Comparison of ENCODE assay signal across 27 mouse cellular contexts in the genomic region with DNA sequence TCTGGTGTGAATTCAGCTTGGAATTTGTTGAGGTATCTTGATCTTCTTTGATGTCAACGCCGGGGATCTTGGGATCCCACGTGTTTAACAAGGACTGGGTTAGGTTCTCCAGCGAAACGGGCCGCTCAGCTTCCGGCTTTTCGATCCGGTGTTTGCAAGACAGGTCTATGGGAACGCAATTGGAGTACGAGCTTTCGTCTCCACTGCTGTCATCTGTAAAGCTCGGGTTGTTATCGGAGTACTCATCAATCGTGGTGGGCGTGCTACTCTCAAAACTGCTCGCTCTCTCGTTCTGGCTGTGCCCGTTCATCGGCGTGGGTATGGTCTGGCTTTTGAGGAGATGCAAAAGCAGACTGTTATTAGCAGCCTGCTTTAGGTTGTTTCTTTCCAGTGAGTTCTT.
DNase-seq lines count a peak whose midpoint lies in the region; ATAC-seq and TF ChIP-seq lines count a peak whose summit lies in the region.
"Had no signal": no experiment of that assay in that cellular context is flagged by ENCODE, and none has a peak within 500 bp of the region (broad histone marks: within the 10 kb centered on the region; RNA-seq: fewer than 3 reads in every experiment).

No protein-coding gene starts in this region.

- H3K9me3 ChIP-seq in heart, embryonic 11.5 days (replicated peaks; ENCODE audit: control insufficient read depth, low read length) = no peaks in the 10 kb centered on the region
- H3K9me3 ChIP-seq in intestine, embryonic 15.5 days = no peaks in the 10 kb centered on the region
- H3K9me3 ChIP-seq in intestine, embryonic 16.5 days (ENCODE audit: control insufficient read depth, low read length) = no peaks in the 10 kb centered on the region
- no peaks in the 10 kb centered on the region for H3K9me3 ChIP-seq in liver, embryonic 14.5 days (ENCODE audit: control insufficient read depth, low read length)
- no peaks in the 10 kb centered on the region for H3K9me3 ChIP-seq in forebrain, embryonic 11.5 days (ENCODE audit: control insufficient read depth, low read length)
- H3K9me3 ChIP-seq in hindbrain, embryonic 11.5 days (ENCODE audit: control insufficient read depth, low read length) = no peaks in the 10 kb centered on the region
- H3K9me3 ChIP-seq: embryonic facial prominence, embryonic 13.5 days; forebrain, embryonic 12.5 days; G1E; hindbrain, embryonic 10.5 days; limb, embryonic 10.5 days; limb, embryonic 15.5 days had no signal

- TF ChIP-seq CTCF in heart, adult 2 months (IDR thresholded peaks at IDR 0.05) = no peak
- TF ChIP-seq CTCF in liver, embryonic 14.5 days (IDR thresholded peaks at IDR 0.05; ENCODE audit: low read depth) = no peak

- 94% methylated on average over 21 of the region's 21 CpGs for WGBS in heart, adult 2 months
- 94% methylated on average over 21 of the region's 21 CpGs for WGBS in heart, embryonic 11.5 days (ENCODE audit: insufficient replicate concordance)
- WGBS in intestine, embryonic 15.5 days = 93% methylated on average over 21 of the region's 21 CpGs
- 96% methylated on average over 21 of the region's 21 CpGs for WGBS in intestine, embryonic 16.5 days
- whole genome bisulfite sequencing in liver, embryonic 14.5 days (ENCODE audit: insufficient replicate concordance) = 89% methylated on average over 21 of the region's 21 CpGs
- 96% methylated on average over 21 of the region's 21 CpGs for WGBS in forebrain, embryonic 11.5 days
- WGBS in hindbrain, embryonic 11.5 days = 97% methylated on average over 21 of the region's 21 CpGs

- H3K36me3 ChIP-seq in heart, adult 2 months (ENCODE audit: control insufficient read depth, insufficient read depth, low read length) = peaks cover 5% of the 10 kb centered on the region; the same call in 1 of the 2 replicates
- peaks cover 14% of the 10 kb centered on the region; the same call in 1 of the 2 replicates for H3K36me3 ChIP-seq in heart, embryonic 11.5 days (ENCODE audit: control insufficient read depth, insufficient read depth, low read length)
- peaks cover 27% of the 10 kb centered on the region for H3K36me3 ChIP-seq in intestine, embryonic 15.5 days
- peaks cover 30% of the 10 kb centered on the region for H3K36me3 ChIP-seq in intestine, embryonic 16.5 days (ENCODE audit: control insufficient read depth, insufficient read depth, low read length)
- peaks cover 43% of the 10 kb centered on the region for H3K36me3 ChIP-seq in liver, embryonic 14.5 days (replicated peaks; ENCODE audit: control insufficient read depth, insufficient read depth, low read depth)
- peaks cover 7% of the 10 kb centered on the region; the same call in 1 of the 2 replicates for H3K36me3 ChIP-seq in forebrain, embryonic 11.5 days (ENCODE audit: control insufficient read depth, insufficient read depth, low read length)
- peaks cover 3% of the 10 kb centered on the region; the same call in 1 of the 2 replicates for H3K36me3 ChIP-seq in hindbrain, embryonic 11.5 days (ENCODE audit: control insufficient read depth, insufficient read depth, low read length)

- peaks cover 10% of the 10 kb centered on the region for H3K4me1 ChIP-seq in heart, adult 2 months (ENCODE audit: control insufficient read depth, insufficient read depth, low read length)
- H3K4me1 ChIP-seq in heart, embryonic 11.5 days (ENCODE audit: control insufficient read depth, insufficient read depth, low read length) = peaks cover 19% of the 10 kb centered on the region
- peaks cover 2% of the 10 kb centered on the region for H3K4me1 ChIP-seq in intestine, embryonic 15.5 days (replicated peaks)
- peaks cover 15% of the 10 kb centered on the region for H3K4me1 ChIP-seq in intestine, embryonic 16.5 days (ENCODE audit: control insufficient read depth, insufficient read depth, low read length)
- peaks cover 15 to 19% of the 10 kb centered on the region in 2 experiments for H3K4me1 ChIP-seq in liver, embryonic 14.5 days (replicated peaks; ENCODE audit: control insufficient read depth in 2 of 2, insufficient read depth in 2 of 2, low read length in 1 of 2)
- H3K4me1 ChIP-seq in forebrain, embryonic 11.5 days (replicated peaks; ENCODE audit: control insufficient read depth, insufficient read depth, low read length) = no peaks in the 10 kb centered on the region
- H3K4me1 ChIP-seq in hindbrain, embryonic 11.5 days (replicated peaks; ENCODE audit: control insufficient read depth, insufficient read depth, low read length) = no peaks in the 10 kb centered on the region
- H3K4me1 ChIP-seq: embryonic facial prominence, embryonic 13.5 days; limb, embryonic 10.5 days had no signal

- no peak for ATAC-seq in heart, embryonic 11.5 days (replicated peaks; ENCODE audit: insufficient number of reproducible peaks, low FRiP score, low TSS enrichment)
- ATAC-seq in intestine, embryonic 15.5 days = peak; percentile 3; the same call in 1 of the 2 replicates
- ATAC-seq in intestine, embryonic 16.5 days = no peak
- ATAC-seq in liver, embryonic 14.5 days (ENCODE audit: insufficient read depth) = no peak
- ATAC-seq in forebrain, embryonic 11.5 days (replicated peaks; ENCODE audit: low FRiP score) = no peak
- ATAC-seq in hindbrain, embryonic 11.5 days (ENCODE audit: low FRiP score) = no peak
- ATAC-seq: forebrain, postnatal 0 days; hindbrain, embryonic 16.5 days; midbrain, embryonic 16.5 days; Patski had no signal

- H3K27ac ChIP-seq in heart, adult 2 months = peak overlapping the region; percentile 83
- H3K27ac ChIP-seq in heart, embryonic 11.5 days (ENCODE audit: low read depth, low read length) = no peak overlapping the region
- H3K27ac ChIP-seq in intestine, embryonic 15.5 days = no peak overlapping the region
- no peak overlapping the region for H3K27ac ChIP-seq in intestine, embryonic 16.5 days (ENCODE audit: low read length)
- H3K27ac ChIP-seq in liver, embryonic 14.5 days = no peak overlapping the region
- H3K27ac ChIP-seq in forebrain, embryonic 11.5 days (ENCODE audit: low read depth, low read length) = no peak overlapping the region
- no peak overlapping the region for H3K27ac ChIP-seq in hindbrain, embryonic 11.5 days (ENCODE audit: low read depth, low read length)
- H3K27ac ChIP-seq: embryonic facial prominence, embryonic 13.5 days; forebrain, embryonic 12.5 days; hindbrain, embryonic 10.5 days; limb, embryonic 10.5 days had no signal

- no peaks in the 10 kb centered on the region for H3K79me2 ChIP-seq in heart, adult 2 months (replicated peaks; ENCODE audit: control insufficient read depth, insufficient read depth, low read length)

- no peak overlapping the region for H3K9ac ChIP-seq in heart, adult 2 months (ENCODE audit: low read depth, low read length)
- no peak overlapping the region for H3K9ac ChIP-seq in heart, embryonic 11.5 days (ENCODE audit: low read depth, low read length)
- H3K9ac ChIP-seq in intestine, embryonic 15.5 days = no peak overlapping the region
- no peak overlapping the region for H3K9ac ChIP-seq in intestine, embryonic 16.5 days (ENCODE audit: low read depth, low read length)
- H3K9ac ChIP-seq in liver, embryonic 14.5 days (replicated peaks) = no peak overlapping the region
- no peak overlapping the region for H3K9ac ChIP-seq in forebrain, embryonic 11.5 days (ENCODE audit: low read length)
- no peak overlapping the region for H3K9ac ChIP-seq in hindbrain, embryonic 11.5 days (ENCODE audit: low read depth, low read length)
- H3K9ac ChIP-seq: embryonic facial prominence, embryonic 13.5 days; forebrain, embryonic 12.5 days; forebrain, postnatal 0 days; limb, embryonic 15.5 days; lung, embryonic 14.5 days had no signal

- no peak for TF ChIP-seq EP300 in heart, adult 2 months (IDR thresholded peaks at IDR 0.05; ENCODE audit: insufficient read depth, low read depth, low read length)
- TF ChIP-seq EP300 in liver, embryonic 14.5 days (IDR thresholded peaks at IDR 0.05; ENCODE audit: low read depth) = no peak

- H3K4me3 ChIP-seq in heart, adult 2 months = no peak overlapping the region
- H3K4me3 ChIP-seq in heart, embryonic 11.5 days (ENCODE audit: low read depth, low read length) = no peak overlapping the region
- H3K4me3 ChIP-seq in intestine, embryonic 15.5 days (replicated peaks) = no peak overlapping the region
- H3K4me3 ChIP-seq in intestine, embryonic 16.5 days (ENCODE audit: low read length) = no peak overlapping the region
- H3K4me3 ChIP-seq in liver, embryonic 14.5 days (ENCODE audit: insufficient read depth in 1 of 2, low read depth in 2 of 2, low read length in 2 of 2) = no peak overlapping the region
- H3K4me3 ChIP-seq in forebrain, embryonic 11.5 days (ENCODE audit: low read depth, low read length) = no peak overlapping the region
- H3K4me3 ChIP-seq in hindbrain, embryonic 11.5 days (ENCODE audit: low read depth, low read length) = no peak overlapping the region
- H3K4me3 ChIP-seq: embryonic facial prominence, embryonic 13.5 days; forebrain, embryonic 12.5 days; hindbrain, embryonic 10.5 days; limb, embryonic 10.5 days; limb, embryonic 15.5 days had no signal

- TF ChIP-seq POLR2A in heart, adult 2 months (IDR thresholded peaks at IDR 0.05; ENCODE audit: insufficient read depth, low read depth, low read length) = no peak

- H3K4me2 ChIP-seq in heart, embryonic 11.5 days = no peak overlapping the region
- no peak overlapping the region for H3K4me2 ChIP-seq in intestine, embryonic 15.5 days (replicated peaks)
- no peak overlapping the region for H3K4me2 ChIP-seq in intestine, embryonic 16.5 days (ENCODE audit: low read depth, low read length)
- H3K4me2 ChIP-seq in liver, embryonic 14.5 days (ENCODE audit: low read depth) = peak overlapping the region; percentile 58
- no peak overlapping the region for H3K4me2 ChIP-seq in forebrain, embryonic 11.5 days (ENCODE audit: low read depth, low read length, severe bottlenecking)
- H3K4me2 ChIP-seq in hindbrain, embryonic 11.5 days (replicated peaks; ENCODE audit: low read depth, low read length) = no peak overlapping the region
- H3K4me2 ChIP-seq: embryonic facial prominence, embryonic 13.5 days; forebrain, embryonic 12.5 days; limb, embryonic 15.5 days; lung, embryonic 14.5 days had no signal

- H3K27me3 ChIP-seq in heart, adult 2 months (ENCODE audit: control insufficient read depth, insufficient read depth, low read length) = no peaks in the 10 kb centered on the region
- no peaks in the 10 kb centered on the region for H3K27me3 ChIP-seq in heart, embryonic 11.5 days (ENCODE audit: control insufficient read depth, insufficient read depth, low read length)
- H3K27me3 ChIP-seq in intestine, embryonic 15.5 days (replicated peaks) = no peaks in the 10 kb centered on the region
- H3K27me3 ChIP-seq in intestine, embryonic 16.5 days (replicated peaks; ENCODE audit: control insufficient read depth, insufficient read depth, low read length) = no peaks in the 10 kb centered on the region
- no peaks in the 10 kb centered on the region for H3K27me3 ChIP-seq in liver, embryonic 14.5 days (ENCODE audit: control insufficient read depth, insufficient read depth, low read length)
- H3K27me3 ChIP-seq in forebrain, embryonic 11.5 days (ENCODE audit: control insufficient read depth, insufficient read depth, low read length) = no peaks in the 10 kb centered on the region
- no peaks in the 10 kb centered on the region for H3K27me3 ChIP-seq in hindbrain, embryonic 11.5 days (ENCODE audit: control insufficient read depth, insufficient read depth, low read length)
- H3K27me3 ChIP-seq: embryonic facial prominence, embryonic 13.5 days; forebrain, embryonic 12.5 days; limb, embryonic 15.5 days; Patski had no signal

- intact Hi-C loops in heart, adult 2 months (cut with DNase I) = loop anchor here (2.0 to 10.0 kb wide), 2 partner anchors 80 to 232 kb away; a partner anchor contains a TSS

- no peak for DNase-seq in heart, adult 2 months
- peak; percentile 31 for DNase-seq in R1 (ENCODE audit: low read depth, low spot score)
- no peak for DNase-seq in liver, embryonic 14.5 days (ENCODE audit: low read depth in 3 of 3, low spot score in 3 of 3)
- DNase-seq in forebrain, embryonic 11.5 days (ENCODE audit: low spot score) = no peak
- DNase-seq in hindbrain, embryonic 11.5 days (ENCODE audit: low spot score) = no peak
- DNase-seq: cerebellum, adult 18-20 months; cerebellum, postnatal 10 days; forebrain, postnatal 0 days; kidney, adult 9 months; kidney, postnatal 10 days; layer of hippocampus, postnatal 36 days; lung, embryonic 14.5 days; lung, postnatal 14 days; right cerebral cortex, postnatal 4 days; thymus, postnatal 14 days had no signal
